Mouse (Mus musculus): ENCODE data around the gene Farp1.

Gene Farp1

GRCm38 (mm10) chr14:121057750-121058149 lies 22.8 kb downstream of the Farp1 start:
- DNase-seq (ENCODE audit: low spot score) = no peak

GRCm38 (mm10) chr14:121058481-121058880 lies 23.5 kb downstream of the Farp1 start:
- no peak for DNase-seq (ENCODE audit: low spot score)

GRCm38 (mm10) chr14:121059266-121059665 lies 24.3 kb downstream of the Farp1 start:
- DNase-seq (ENCODE audit: low spot score) = peak; percentile 51

- no peak for DNase-seq (ENCODE audit: low spot score)
Measured at GRCm38 (mm10) chr14:121060484-121060883, 25.5 kb downstream of the Farp1 start.

- DNase-seq (ENCODE audit: low spot score) = no peak
Measured at GRCm38 (mm10) chr14:121061686-121062085, 26.7 kb downstream of the Farp1 start.

GRCm38 (mm10) chr14:121062238-121063082 lies 27.5 kb downstream of the Farp1 start:
- DNase-seq (ENCODE audit: low spot score) = peak; percentile 38

DNA sequence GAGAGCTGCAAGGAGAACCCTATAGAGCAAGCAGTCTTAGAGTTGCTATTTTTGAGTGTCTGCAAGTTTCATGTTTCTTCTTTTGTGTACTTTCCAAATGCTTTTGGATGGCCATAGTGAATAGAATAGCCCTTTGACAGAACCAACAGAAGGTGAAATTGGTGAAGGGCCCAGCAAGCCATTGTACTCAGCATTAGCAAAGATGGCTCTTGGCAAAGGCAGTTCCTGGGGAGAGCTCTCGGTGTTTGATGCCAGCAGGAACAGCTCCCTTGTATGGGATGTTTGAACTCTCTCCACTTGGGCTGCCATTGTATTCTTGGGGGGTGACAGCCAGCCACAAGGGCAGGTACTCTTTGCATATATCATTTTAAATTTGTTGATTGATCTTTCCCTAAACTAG lies 29.7 kb downstream of the Farp1 start:
- DNase-seq (ENCODE audit: low spot score) = no peak

DNA sequence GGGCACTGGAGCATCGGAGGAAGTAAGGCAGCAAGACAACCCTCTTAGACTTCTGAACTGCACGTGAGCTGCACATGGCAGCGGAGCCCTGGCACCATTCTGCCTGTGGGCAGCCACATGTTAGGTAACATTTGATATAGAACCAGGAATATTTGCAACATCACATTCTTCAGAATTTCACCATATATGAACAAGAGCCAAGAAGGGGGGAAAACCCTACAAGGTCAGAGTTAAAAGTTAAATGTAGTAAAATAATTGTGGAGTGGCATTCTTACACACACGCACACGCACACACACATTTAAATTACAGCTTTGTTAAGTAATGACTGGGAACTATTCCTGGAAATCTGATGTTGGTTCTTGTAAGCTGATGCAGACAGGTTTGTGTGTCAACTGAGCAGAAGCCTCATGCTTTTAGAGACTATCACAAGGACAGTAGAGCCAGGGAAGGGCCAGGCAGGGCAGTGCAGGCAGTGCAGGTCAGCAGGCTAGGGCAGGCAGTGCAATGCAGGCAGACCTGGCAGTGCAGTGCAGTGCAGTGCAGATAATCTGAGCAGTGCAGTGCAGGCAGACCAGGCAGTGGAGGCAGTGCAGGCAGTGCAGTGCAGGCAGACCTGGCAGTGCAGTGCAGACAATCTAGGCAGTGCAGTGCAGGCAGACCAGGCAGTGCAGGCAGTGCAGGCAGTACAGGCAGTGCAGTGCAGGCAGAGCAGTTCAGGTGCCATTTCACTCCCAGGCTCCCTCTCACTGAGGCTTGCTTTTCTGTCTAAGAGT lies 38.3 kb downstream of the Farp1 start:
- DNase-seq (ENCODE audit: low spot score) = no peak

DNA sequence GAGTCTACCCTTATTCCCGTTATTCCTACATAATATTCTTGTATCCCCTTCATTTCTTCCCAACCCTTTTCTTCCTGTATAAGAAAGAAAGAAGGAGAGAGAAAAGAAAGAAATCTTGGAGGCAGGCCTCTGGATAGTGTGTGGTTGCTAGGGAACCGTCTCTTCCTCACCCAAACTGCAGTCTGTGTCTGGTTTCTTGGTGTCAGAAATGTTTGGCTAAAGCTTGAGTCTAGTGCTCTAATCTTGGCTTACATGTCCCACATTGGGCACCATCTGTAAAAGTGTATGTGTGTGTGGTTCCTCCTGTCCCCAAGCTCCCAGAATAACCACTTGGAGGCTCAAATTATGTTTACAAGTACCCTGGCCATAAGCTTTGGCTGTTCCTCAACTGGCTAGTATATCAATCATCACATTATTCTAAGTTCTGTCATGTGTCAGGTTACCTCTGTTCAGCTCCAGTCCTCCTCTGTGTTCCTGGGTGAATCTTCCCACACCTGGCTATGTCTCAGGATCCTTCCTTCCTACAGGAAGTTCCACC lies 39.3 kb downstream of the Farp1 start:
- no peak for DNase-seq (ENCODE audit: low spot score)

- DNase-seq (ENCODE audit: low spot score) = no peak
Measured at GRCm38 (mm10) chr14:121080739-121081138, 45.7 kb downstream of the Farp1 start.

- no peak for DNase-seq (ENCODE audit: low spot score)
Measured at GRCm38 (mm10) chr14:121082341-121082740, 47.3 kb downstream of the Farp1 start.

DNA sequence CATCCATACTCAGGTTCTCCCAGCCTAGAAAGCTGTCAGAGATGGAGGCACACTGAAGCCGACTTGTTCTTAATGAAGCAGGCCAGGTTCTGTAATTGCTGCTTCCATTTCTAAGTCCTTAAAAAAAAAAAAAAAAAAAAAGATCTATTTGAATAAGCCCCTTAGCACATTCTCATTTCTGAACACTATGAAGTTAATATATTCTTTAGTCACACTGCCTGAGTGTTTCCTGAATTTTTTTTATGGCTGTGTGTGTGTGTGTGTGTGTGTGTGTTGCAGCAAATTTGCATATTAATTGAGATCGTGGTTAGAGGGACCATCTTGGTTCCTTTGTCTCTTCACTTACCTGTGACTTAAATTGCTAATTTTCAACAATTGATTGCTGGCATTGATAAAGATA lies 47.8 kb downstream of the Farp1 start:
- no peak for DNase-seq (ENCODE audit: low spot score)

GRCm38 (mm10) chr14:121083352-121083751 lies 48.4 kb downstream of the Farp1 start:
- DNase-seq (ENCODE audit: low spot score) = no peak

DNA sequence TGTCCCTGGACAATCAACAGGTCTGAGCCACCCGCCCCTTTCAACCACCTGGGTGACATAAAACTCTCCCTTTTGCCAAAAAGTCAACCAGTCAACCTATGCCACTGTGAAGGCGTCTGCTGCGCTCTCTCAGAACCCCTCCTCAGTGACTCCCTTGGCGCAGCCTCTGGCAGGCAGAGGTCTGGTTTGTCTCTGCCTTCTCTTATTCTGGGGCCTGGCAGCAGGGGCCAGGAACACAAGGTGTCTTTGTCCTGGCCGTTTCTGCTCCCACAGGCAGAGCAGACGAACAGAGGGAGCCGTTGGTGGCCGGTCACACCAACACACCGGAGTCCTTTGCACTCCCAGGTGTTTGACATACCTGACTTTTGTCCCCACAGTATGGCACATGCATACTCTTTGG lies 57.5 kb downstream of the Farp1 start:
- DNase-seq (ENCODE audit: low spot score) = no peak

DNA sequence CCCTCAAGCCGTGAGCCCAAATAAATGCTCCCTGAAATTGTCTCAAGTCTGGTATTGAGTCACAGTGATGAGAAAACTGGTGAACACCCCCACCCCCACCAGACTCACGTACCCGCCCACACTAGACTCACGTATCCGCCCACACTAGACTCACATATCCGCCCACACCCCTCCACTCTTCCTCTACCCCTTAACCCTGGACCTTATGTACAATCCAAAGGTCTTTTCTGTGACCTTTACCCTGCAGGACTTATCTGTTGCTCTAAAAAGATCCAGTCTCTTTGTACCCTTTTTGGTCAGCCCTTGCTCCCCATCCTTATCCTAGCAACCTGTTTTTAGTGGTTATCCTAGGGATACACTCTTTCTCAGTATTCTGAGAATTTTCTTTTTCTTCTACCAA lies 58.9 kb downstream of the Farp1 start:
- peak; percentile 33 for DNase-seq (ENCODE audit: low spot score)

DNA sequence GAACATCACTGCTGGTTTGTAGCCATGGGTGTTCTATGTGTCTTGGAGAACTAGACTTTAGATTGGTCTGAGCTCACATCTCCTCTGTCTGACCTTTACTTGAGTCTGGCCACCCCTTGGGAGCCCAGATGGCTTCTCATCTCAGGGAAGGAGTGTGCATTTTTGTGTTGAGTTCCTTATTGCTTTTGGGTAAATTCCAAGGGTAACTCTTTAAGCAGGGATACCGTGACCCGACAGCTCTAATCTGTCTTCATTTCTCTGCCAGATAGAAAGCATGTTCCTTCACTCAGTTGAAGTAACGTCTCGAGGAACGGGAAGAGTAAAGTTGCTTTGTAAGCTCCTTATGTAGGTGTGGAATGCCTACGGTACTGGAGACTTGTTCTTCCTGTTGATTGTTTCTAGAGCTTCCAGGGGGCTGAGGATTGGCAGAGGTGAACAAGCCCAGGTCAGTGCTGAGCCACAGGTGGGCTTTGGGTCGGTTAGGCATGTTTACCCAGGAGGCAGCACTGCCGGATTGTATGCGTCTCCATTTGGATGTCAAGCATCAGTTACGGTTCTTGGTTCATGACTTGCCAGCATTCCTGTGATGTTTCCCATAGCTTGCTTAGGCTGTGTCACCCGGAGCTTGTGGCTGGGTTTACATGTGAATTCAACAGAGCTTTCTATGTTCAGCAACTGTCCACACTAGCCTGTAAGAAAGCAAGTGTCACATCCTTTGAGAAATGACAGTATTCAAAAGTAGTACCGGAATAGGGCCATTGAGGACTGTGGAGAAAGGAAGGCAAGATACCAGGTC lies 62.8 kb downstream of the Farp1 start:
- DNase-seq (ENCODE audit: low spot score) = no peak

- DNase-seq (ENCODE audit: low spot score) = no peak
Measured at GRCm38 (mm10) chr14:121099120-121099519, 64.1 kb downstream of the Farp1 start.

- no peak for DNase-seq (ENCODE audit: low spot score)
Measured at GRCm38 (mm10) chr14:121099876-121100275, 64.9 kb downstream of the Farp1 start.

DNA sequence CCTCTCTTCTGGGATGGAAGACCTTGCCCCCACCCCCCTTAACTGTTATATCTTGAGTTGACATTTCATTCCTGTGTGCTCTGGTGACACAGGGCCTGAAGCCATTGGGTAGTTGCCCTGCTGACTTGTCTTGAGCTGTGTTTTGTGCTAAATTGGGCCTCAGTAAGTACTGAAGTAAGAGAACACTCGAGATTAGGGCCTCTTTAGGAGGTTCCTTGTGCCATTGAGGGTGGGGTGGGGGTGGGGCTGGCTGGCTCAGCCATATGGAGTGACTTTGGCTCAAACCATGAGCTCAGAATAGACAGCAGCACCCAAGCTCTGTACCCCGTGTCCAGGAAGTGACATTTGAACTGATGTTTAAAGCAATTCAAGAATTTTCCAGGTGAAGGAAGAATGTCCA lies 65.8 kb downstream of the Farp1 start:
- no peak for DNase-seq (ENCODE audit: low spot score)

- DNase-seq (ENCODE audit: low spot score) = no peak
Measured at GRCm38 (mm10) chr14:121101531-121101930, 66.5 kb downstream of the Farp1 start.

DNA sequence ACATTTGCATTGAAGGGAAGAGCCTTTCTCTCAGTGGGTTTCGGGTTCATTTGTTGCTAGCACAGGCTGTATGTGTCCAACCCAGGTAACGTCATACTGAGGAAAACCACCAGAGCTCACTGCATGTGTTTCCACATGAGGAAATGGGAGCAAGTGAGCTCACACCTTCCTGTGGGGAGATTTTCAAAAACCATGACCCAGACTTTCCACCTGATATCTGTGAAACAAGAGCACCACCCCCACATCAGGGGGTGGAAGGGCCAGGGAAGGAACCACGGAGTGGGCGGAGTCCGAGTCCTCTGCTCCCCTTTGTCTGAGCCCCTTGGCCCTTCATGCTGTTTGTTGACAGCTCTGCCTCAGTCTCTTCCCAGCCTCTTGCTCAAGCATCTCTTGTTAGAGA lies 67.6 kb downstream of the Farp1 start:
- DNase-seq (ENCODE audit: low spot score) = no peak

GRCm38 (mm10) chr14:121103459-121103858 lies 68.5 kb downstream of the Farp1 start:
- no peak for DNase-seq (ENCODE audit: low spot score)

Measured in yolk sac, embryonic 10.5 days (tissue).